Mouse (Mus musculus): ENCODE data around the gene Bhmt2. TPM values are rescaled to one million over a fixed set of nuclear protein-coding genes. Genes with fewer than 3 reads are reported as not detected.

Bhmt2 gene
- total and polyA plus RNA-seq, 2 experiments from 2014 or later: 0.05 TPM; not detected in 1

DNA sequence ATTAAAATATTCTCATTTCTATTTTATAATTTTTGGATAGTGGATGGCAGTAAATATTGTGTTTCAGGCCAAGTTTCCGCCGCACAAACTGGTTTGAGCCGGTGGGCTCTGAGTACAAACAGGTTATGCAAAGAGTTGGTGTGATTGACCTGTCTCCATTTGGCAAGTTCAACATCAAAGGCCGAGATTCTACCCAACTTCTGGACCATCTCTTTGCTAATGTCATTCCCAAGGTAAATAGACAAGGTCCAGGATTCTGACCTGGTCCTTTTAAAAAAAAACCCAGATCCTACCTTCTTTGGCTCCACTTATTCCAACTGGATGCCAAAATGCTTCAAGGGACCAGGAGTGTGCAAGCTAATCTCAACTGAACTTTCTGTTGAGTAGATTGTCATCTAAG, 37.1 kb upstream of the Bhmt2 start:
- H3K9me3 ChIP-seq (ENCODE audit: low read length): no peaks in the 10 kb centered on the region
- H3K4me2 ChIP-seq (ENCODE audit: low read depth, low read length): no peak overlapping the region
- H3K36me3 ChIP-seq (ENCODE audit: insufficient read depth, low read length): no peaks in the 10 kb centered on the region
- no peak for ATAC-seq
- no peak overlapping the region for H3K9ac ChIP-seq (replicated peaks; ENCODE audit: low read length)
- H3K4me3 ChIP-seq (ENCODE audit: low read length): no peak overlapping the region
- H3K27me3 ChIP-seq (ENCODE audit: insufficient read depth, low read length): no peaks in the 10 kb centered on the region
- no peak for DNase-seq (ENCODE audit: low spot score)
- no peaks in the 10 kb centered on the region for H3K4me1 ChIP-seq (ENCODE audit: insufficient read depth, low read length)
- H3K27ac ChIP-seq: no peak overlapping the region
- TF ChIP-seq CTCF (IDR thresholded peaks at IDR 0.05; ENCODE audit: low read depth): no peak
- 93% methylated on average over 4 of the region's 4 CpGs for WGBS

DNA sequence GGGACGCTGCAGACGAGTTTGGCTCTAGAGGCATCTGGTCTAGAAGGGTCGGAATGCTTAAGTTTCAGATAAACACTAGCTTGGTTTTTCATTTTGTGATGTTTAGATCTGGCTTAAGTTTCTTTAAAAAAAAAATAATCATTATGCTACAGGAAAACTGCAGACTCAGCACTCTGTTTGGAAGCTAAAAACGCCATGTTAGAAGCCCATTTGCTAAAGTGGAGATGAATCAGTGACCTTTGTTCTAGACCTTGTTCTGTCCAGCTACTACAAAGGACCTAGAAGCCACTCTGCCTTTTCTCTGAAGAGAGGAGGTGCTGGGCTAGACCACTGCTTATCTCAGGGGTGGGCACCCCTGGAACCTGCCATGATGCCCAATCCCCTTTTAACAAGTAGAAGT, 36.2 kb upstream of the Bhmt2 start:
- Histone ChIP-seq H3K4me2 (ENCODE audit: low read depth, low read length) (no peak overlapping the region), H3K4me3 (ENCODE audit: low read length) (no peak overlapping the region), H3K36me3 (ENCODE audit: insufficient read depth, low read length) (no peaks in the 10 kb centered on the region), H3K27me3 (ENCODE audit: insufficient read depth, low read length) (no peaks in the 10 kb centered on the region), H3K9ac (replicated peaks; ENCODE audit: low read length) (no peak overlapping the region), H3K9me3 (ENCODE audit: low read length) (no peaks in the 10 kb centered on the region), H3K27ac (no peak overlapping the region), H3K4me1 (ENCODE audit: insufficient read depth, low read length) (no peaks in the 10 kb centered on the region)
- DNase-seq (ENCODE audit: low spot score) (no peak), ATAC-seq (no peak)
- 90% methylated on average over 4 of the region's 4 CpGs for WGBS
- TF ChIP-seq CTCF (IDR thresholded peaks at IDR 0.05; ENCODE audit: low read depth): no peak

DNA sequence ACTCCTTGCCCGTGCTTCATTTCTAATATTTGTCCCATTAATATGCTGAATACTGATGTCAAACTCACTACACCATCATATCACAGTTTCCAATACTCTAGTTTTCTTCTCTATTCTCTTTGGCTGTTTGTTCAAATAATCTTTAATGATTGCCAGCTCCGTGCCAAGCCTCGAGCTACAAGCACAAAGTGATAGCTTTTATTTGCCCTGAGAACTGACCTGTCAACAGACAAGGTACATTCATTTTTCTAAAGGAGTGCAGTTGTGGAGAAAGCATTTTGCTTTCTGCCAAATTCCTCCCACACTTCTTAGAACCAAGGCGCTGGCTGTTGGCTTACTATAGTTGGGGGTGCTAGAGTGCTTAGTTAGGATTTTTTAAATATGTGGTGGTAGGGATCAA, 33.2 kb upstream of the Bhmt2 start:
- H3K4me2 ChIP-seq (ENCODE audit: low read depth, low read length): no peak overlapping the region
- H3K4me3 ChIP-seq (ENCODE audit: low read length): no peak overlapping the region
- H3K9ac ChIP-seq (replicated peaks; ENCODE audit: low read length): no peak overlapping the region
- DNase-seq (ENCODE audit: low spot score): no peak
- no peak for TF ChIP-seq CTCF (IDR thresholded peaks at IDR 0.05; ENCODE audit: low read depth)
- H3K9me3 ChIP-seq (ENCODE audit: low read length): no peaks in the 10 kb centered on the region
- no peak overlapping the region for H3K27ac ChIP-seq
- 78% methylated on average over 4 of the region's 4 CpGs for WGBS
- ATAC-seq: no peak
- H3K36me3 ChIP-seq (ENCODE audit: insufficient read depth, low read length): no peaks in the 10 kb centered on the region
- no peaks in the 10 kb centered on the region for H3K27me3 ChIP-seq (ENCODE audit: insufficient read depth, low read length)
- no peaks in the 10 kb centered on the region for H3K4me1 ChIP-seq (ENCODE audit: insufficient read depth, low read length)

DNA sequence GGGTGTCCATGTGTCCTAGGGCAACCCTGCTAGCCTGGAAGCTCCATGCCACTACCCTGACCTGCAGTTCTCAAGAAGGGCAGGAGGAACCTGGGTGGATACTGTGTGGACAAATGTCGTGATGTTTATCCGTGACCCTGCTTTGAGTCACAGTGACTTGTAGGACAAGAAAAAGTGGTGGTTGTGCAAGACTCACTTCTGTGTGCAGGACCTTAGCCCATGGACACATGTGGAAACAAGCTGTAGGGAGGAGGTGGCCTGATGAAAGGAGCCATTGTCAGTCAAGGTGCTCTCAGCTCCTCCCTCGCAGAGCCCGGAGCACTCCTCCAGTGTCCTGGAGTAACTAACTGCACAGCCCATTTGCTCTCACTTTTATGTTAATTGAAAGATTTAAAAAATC, 31.6 kb upstream of the Bhmt2 start:
- no peak for TF ChIP-seq CTCF (IDR thresholded peaks at IDR 0.05; ENCODE audit: low read depth)
- Histone ChIP-seq H3K36me3 (ENCODE audit: insufficient read depth, low read length) (no peaks in the 10 kb centered on the region), H3K27ac (no peak overlapping the region), H3K9me3 (ENCODE audit: low read length) (no peaks in the 10 kb centered on the region), H3K4me3 (ENCODE audit: low read length) (no peak overlapping the region), H3K4me2 (ENCODE audit: low read depth, low read length) (no peak overlapping the region), H3K4me1 (ENCODE audit: insufficient read depth, low read length) (no peaks in the 10 kb centered on the region), H3K9ac (replicated peaks; ENCODE audit: low read length) (no peak overlapping the region), H3K27me3 (ENCODE audit: insufficient read depth, low read length) (no peaks in the 10 kb centered on the region)
- no peak for ATAC-seq
- DNase-seq (ENCODE audit: low spot score): no peak
- 87% methylated on average over 4 of the region's 4 CpGs for WGBS

DNA sequence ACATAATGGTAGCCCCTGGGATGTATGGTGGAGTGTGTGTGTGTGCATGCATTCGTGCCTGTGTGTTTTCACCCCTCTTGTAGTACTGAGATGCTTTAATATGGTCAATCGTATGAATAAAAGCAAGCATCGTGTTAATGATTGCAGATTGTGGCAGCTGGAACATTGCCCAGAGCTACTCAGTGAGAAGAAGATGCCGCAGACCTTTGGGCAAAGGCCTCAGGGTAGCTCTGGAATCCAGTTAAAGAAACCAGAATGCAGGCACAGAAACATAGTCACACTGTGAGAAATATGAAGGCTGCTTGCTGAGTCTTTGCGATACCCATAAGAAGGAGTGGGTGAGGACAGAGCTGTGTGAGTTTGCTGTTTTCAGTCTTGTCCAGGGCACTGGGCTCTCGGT, 24.8 kb upstream of the Bhmt2 start:
- Histone ChIP-seq H3K4me3 (ENCODE audit: low read length) (no peak overlapping the region), H3K4me2 (ENCODE audit: low read depth, low read length) (no peak overlapping the region), H3K36me3 (ENCODE audit: insufficient read depth, low read length) (no peaks in the 10 kb centered on the region), H3K4me1 (ENCODE audit: insufficient read depth, low read length) (no peaks in the 10 kb centered on the region), H3K27me3 (ENCODE audit: insufficient read depth, low read length) (no peaks in the 10 kb centered on the region), H3K9me3 (ENCODE audit: low read length) (no peaks in the 10 kb centered on the region), H3K27ac (no peak overlapping the region), H3K9ac (replicated peaks; ENCODE audit: low read length) (no peak overlapping the region)
- ATAC-seq (no peak), DNase-seq (ENCODE audit: low spot score) (no peak)
- WGBS: 43% methylated on average over 6 of the region's 6 CpGs
- no peak for TF ChIP-seq CTCF (IDR thresholded peaks at IDR 0.05; ENCODE audit: low read depth)

DNA sequence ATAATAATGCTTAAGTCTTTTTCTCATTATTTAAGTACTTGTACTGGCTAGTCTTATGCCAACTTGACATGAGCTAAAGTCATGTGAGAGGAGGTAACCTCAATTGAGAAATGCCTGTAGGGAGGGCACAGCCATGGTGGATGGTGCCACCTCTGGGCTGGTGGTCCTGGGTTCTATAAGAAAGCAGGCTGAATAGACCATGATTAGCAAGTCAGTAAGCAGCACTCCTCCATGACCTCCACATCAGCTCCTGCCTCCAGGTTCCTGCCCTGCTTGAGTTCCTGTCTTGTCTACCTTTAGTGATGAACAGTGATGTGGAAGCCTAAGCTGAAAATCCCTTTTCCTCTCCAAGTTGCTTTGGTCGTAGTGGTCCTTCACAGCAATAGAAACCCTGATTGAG, 16.7 kb upstream of the Bhmt2 start:
- 89% methylated on average over 1 of the region's 1 CpGs for WGBS

DNA sequence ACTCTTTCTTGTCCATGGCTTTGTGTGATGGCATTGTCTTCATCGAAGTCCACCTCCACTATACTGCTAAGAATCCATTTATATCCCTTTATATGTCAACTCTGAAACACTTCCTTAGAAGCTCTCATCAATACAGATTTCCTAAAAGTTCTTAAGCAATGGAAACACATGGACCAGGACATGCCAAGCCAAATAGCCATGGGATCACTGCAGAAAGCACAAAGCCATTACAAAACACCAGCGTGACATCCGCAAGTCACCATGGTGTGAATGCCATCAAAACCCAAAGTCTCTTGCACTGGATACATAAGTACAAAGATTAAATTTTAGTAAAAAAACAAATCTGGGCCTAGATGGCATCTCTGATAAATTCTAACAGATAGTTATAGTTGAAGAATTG, 15.5 kb upstream of the Bhmt2 start:
- no peak for TF ChIP-seq CTCF (IDR thresholded peaks at IDR 0.05; ENCODE audit: low read depth)
- no peak overlapping the region for H3K9ac ChIP-seq (replicated peaks; ENCODE audit: low read length)
- no peak overlapping the region for H3K4me3 ChIP-seq (ENCODE audit: low read length)
- H3K9me3 ChIP-seq (ENCODE audit: low read length): no peaks in the 10 kb centered on the region
- no peaks in the 10 kb centered on the region for H3K36me3 ChIP-seq (ENCODE audit: insufficient read depth, low read length)
- H3K4me1 ChIP-seq (ENCODE audit: insufficient read depth, low read length): no peaks in the 10 kb centered on the region
- H3K4me2 ChIP-seq (ENCODE audit: low read depth, low read length): no peak overlapping the region
- DNase-seq (ENCODE audit: low spot score): no peak
- no peaks in the 10 kb centered on the region for H3K27me3 ChIP-seq (ENCODE audit: insufficient read depth, low read length)
- H3K27ac ChIP-seq: no peak overlapping the region
- ATAC-seq: no peak
- 98% methylated on average over 3 of the region's 3 CpGs for WGBS

More for the DNA sequence above, 16.7 kb upstream of the Bhmt2 start:
- H3K4me1 ChIP-seq (ENCODE audit: insufficient read depth, low read length): no peaks in the 10 kb centered on the region
- no peak for DNase-seq (ENCODE audit: low spot score)
- no peaks in the 10 kb centered on the region for H3K27me3 ChIP-seq (ENCODE audit: insufficient read depth, low read length)
- no peak overlapping the region for H3K4me3 ChIP-seq (ENCODE audit: low read length)
- H3K4me2 ChIP-seq (ENCODE audit: low read depth, low read length): no peak overlapping the region
- no peak overlapping the region for H3K9ac ChIP-seq (replicated peaks; ENCODE audit: low read length)
- no peak overlapping the region for H3K27ac ChIP-seq
- no peaks in the 10 kb centered on the region for H3K36me3 ChIP-seq (ENCODE audit: insufficient read depth, low read length)
- TF ChIP-seq CTCF (IDR thresholded peaks at IDR 0.05; ENCODE audit: low read depth): no peak
- no peak for ATAC-seq
- no peaks in the 10 kb centered on the region for H3K9me3 ChIP-seq (ENCODE audit: low read length)
